22 mouse cellular contexts compared by ENCODE assay signal in the genomic region with DNA sequence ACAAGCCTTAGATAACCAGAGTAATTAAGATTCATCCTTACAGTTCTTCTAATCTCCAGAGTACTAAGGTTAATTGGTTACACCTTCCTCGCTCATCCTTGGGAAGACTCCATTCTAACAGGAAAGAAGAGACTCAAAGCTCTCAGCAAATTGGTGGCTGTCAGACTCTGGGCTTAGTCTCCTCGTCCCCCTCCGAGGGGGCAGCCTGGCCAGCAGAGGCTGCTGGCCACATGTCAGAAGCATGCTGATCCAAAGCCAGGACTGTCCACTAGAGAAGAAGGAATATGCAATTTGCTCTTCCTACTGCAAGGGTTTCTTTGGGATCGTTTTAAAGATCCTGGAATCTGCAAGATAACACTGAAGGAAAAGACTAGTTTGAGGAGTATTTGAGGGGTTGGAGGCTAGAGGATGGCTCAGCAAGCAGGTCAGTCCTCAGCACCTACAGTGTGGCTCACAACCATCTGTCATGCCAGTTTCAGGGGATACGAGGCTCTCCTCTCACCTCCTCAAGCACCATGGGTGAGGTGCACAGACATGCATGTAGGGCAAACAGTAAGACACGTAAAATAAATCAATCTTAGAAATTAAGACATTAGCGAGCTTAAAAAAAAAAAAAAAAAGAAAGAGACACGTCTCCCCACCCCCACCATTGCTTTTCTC.
DNase-seq lines count a peak whose midpoint lies in the region; ATAC-seq and TF ChIP-seq lines count a peak whose summit lies in the region.
"Had no signal": no experiment of that assay in that cellular context is flagged by ENCODE, and none has a peak within 500 bp of the region (broad histone marks: within the 10 kb centered on the region; RNA-seq: fewer than 3 reads in every experiment).

No protein-coding gene starts in this region.

- H3K27ac ChIP-seq in left cerebral cortex, adult 2 months = peak overlapping the region; percentile 67
- H3K27ac ChIP-seq: heart, embryonic 15.5 days; hindbrain, embryonic 14.5 days; kidney, postnatal 0 days; limb, embryonic 15.5 days; liver, embryonic 15.5 days; lung, embryonic 15.5 days had no signal

- no peak overlapping the region for H3K4me3 ChIP-seq in left cerebral cortex, adult 2 months
- H3K4me3 ChIP-seq: heart, embryonic 15.5 days; limb, embryonic 15.5 days; liver, embryonic 15.5 days; lung, embryonic 15.5 days had no signal

- no peak for TF ChIP-seq CTCF in left cerebral cortex, adult 2 months (IDR thresholded peaks at IDR 0.05)

- intact Hi-C loops in left cerebral cortex, adult 2 months (cut with DNase I) = loop anchor here (1.0 to 5.0 kb wide), 3 partner anchors 60 to 205 kb away; no protein-coding TSS in a partner anchor

- 0 out of 2 replicates have a peak, but pooled peaks have one; percentile 65 for ATAC-seq in cerebellum, adult (ENCODE audit: insufficient number of reproducible peaks, low FRiP score, low TSS enrichment)
- ATAC-seq: forebrain, embryonic 14.5 days had no signal

- DNase-seq in left cerebral cortex, adult 2 months (ENCODE audit: extremely low spot score in 1 of 2, low spot score in 2 of 2) = no peak
- no peak for DNase-seq in left cerebral cortex, adult 18-20 months (ENCODE audit: low spot score in 2 of 2)
- peak; percentile 52 for DNase-seq in cerebellum, adult 11-12 months
- peak; percentile 79 to 80 for DNase-seq in cerebellum, postnatal 10 days
- no peak for DNase-seq in ovary, postnatal 10 days (ENCODE audit: low spot score)
- DNase-seq in spleen, postnatal 36 days (ENCODE audit: low spot score in 2 of 2) = no peak
- DNase-seq in frontal cortex, adult 2 months (ENCODE audit: extremely low spot score in 1 of 2, low spot score in 1 of 2) = no peak
- DNase-seq: adrenal gland, adult 2 months; embryo, embryonic 11 days; gastrocnemius, postnatal 25 days; heart, postnatal 36 days; kidney, adult 2 months; spleen, adult 18-20 months; thymus, postnatal 14 days had no signal

Comparison
In these comparisons a context has a peak if more than half of its experiments do, and no peak if none do; other contexts are left out.
1. DNase-seq: peak in cerebellum, adult 11-12 months (single experiment) and cerebellum, postnatal 10 days (2 of 2); none in left cerebral cortex, adult 2 months (0 of 2), left cerebral cortex, adult 18-20 months (0 of 2), ovary, postnatal 10 days (single experiment), spleen, postnatal 36 days (0 of 2) and frontal cortex, adult 2 months (0 of 2).